Mouse (Mus musculus): ENCODE measurements at regions not wholly inside any gene's neighbourhood (a gene's known extent, or its start where the extent isn't known, plus 50 kb on each side); places are given as distances from the start of the nearest gene placed in this dataset.
A peak's percentile ranks its signal among the peaks of the same experiment; 100 is the strongest.

GRCm38 (mm10) chr4:70160525-70161224, 249.6 kb downstream of the Cdk5rap2 start:
- Histone ChIP-seq H3K27me3 (ENCODE audit: control insufficient read depth, insufficient read depth, low read length) (no peaks in the 10 kb centered on the region), H3K4me2 (ENCODE audit: low read depth, low read length) (no peak overlapping the region), H3K4me3 (ENCODE audit: low read depth, low read length) (no peak overlapping the region), H3K9ac (replicated peaks; ENCODE audit: low read length) (no peak overlapping the region), H3K9me3 (replicated peaks; ENCODE audit: control insufficient read depth, low read length) (no peaks in the 10 kb centered on the region), H3K4me1 (ENCODE audit: control insufficient read depth, insufficient read depth, low read length) (no peaks in the 10 kb centered on the region), H3K27ac (replicated peaks; ENCODE audit: low read depth, low read length) (no peak overlapping the region), H3K36me3 (replicated peaks; ENCODE audit: control insufficient read depth, insufficient read depth, low read depth, low read length) (no peaks in the 10 kb centered on the region)
- WGBS = 80% methylated on average over 1 of the region's 1 CpGs
- DNase-seq (ENCODE audit: low spot score) = no peak
- ATAC-seq (replicated peaks; ENCODE audit: insufficient number of reproducible peaks, low FRiP score, low TSS enrichment, low read depth) = no peak

DNA sequence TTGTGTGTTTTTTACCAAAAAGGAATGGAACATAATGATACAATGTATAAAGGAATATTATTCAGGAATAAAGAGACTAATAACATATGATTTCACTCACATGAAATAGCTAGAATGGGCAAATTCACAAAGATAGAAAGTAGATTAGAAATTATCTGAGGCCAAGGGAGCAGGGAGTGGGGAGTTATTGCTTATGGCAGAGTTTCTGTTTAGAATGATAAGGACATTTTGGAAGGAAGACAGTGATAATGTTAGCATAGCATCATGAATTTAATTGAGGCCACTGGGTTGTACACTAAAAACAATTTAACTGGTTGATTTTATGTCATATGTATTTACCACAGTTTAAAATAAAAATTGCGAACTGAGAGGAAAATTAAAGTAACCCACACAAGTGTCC, 250.2 kb downstream of the Cdk5rap2 start:
- Histone ChIP-seq H3K27me3 (ENCODE audit: control insufficient read depth, insufficient read depth, low read length) (no peaks in the 10 kb centered on the region), H3K4me3 (ENCODE audit: low read depth, low read length) (no peak overlapping the region), H3K4me1 (ENCODE audit: control insufficient read depth, insufficient read depth, low read length) (no peaks in the 10 kb centered on the region), H3K9me3 (replicated peaks; ENCODE audit: control insufficient read depth, low read length) (no peaks in the 10 kb centered on the region), H3K27ac (replicated peaks; ENCODE audit: low read depth, low read length) (no peak overlapping the region), H3K9ac (replicated peaks; ENCODE audit: low read length) (no peak overlapping the region), H3K4me2 (ENCODE audit: low read depth, low read length) (no peak overlapping the region), H3K36me3 (replicated peaks; ENCODE audit: control insufficient read depth, insufficient read depth, low read depth, low read length) (no peaks in the 10 kb centered on the region)
- ATAC-seq (replicated peaks; ENCODE audit: insufficient number of reproducible peaks, low FRiP score, low TSS enrichment, low read depth) (no peak), DNase-seq (ENCODE audit: low spot score) (no peak)
- WGBS = 83% methylated on average over 1 of the region's 1 CpGs

DNA sequence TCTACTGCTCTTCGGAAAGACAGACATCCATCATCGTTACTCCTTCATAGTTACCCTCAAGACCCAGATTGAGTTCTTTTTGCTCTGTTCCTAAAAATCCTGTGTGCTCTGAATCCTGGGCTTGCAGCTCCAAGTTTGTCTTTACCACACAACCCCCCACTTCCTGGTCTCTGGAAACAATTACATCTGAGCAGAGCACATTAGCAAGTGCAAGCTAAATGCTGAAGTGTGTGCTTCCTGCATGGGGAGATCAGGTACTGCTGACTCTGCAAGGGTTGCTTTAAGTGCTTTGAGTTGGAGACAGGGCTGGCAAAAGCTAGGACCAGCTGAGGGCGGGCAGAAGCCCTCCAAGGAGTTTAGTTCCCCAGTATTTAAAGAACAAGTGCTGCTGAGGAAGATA, 257.1 kb downstream of the Cdk5rap2 start:
- ATAC-seq (replicated peaks; ENCODE audit: insufficient number of reproducible peaks, low FRiP score, low TSS enrichment, low read depth) (peak; percentile 91), DNase-seq (ENCODE audit: low spot score) (peak; percentile 84)
- Histone ChIP-seq H3K4me1 (ENCODE audit: control insufficient read depth, insufficient read depth, low read length) (no peaks in the 10 kb centered on the region), H3K4me2 (ENCODE audit: low read depth, low read length) (no peak overlapping the region), H3K27me3 (ENCODE audit: control insufficient read depth, insufficient read depth, low read length) (no peaks in the 10 kb centered on the region), H3K27ac (replicated peaks; ENCODE audit: low read depth, low read length) (no peak overlapping the region), H3K4me3 (ENCODE audit: low read depth, low read length) (no peak overlapping the region), H3K36me3 (replicated peaks; ENCODE audit: control insufficient read depth, insufficient read depth, low read depth, low read length) (no peaks in the 10 kb centered on the region), H3K9me3 (replicated peaks; ENCODE audit: control insufficient read depth, low read length) (no peaks in the 10 kb centered on the region), H3K9ac (replicated peaks; ENCODE audit: low read length) (no peak overlapping the region)
- 38% methylated on average over 3 of the region's 3 CpGs for WGBS

GRCm38 (mm10) chr4:70109011-70109410, 301.2 kb downstream of the Cdk5rap2 start:
- Histone ChIP-seq H3K4me3 (ENCODE audit: low read depth, low read length) (no peak overlapping the region), H3K36me3 (replicated peaks; ENCODE audit: control insufficient read depth, insufficient read depth, low read depth, low read length) (no peaks in the 10 kb centered on the region), H3K4me2 (ENCODE audit: low read depth, low read length) (no peak overlapping the region), H3K9ac (replicated peaks; ENCODE audit: low read length) (no peak overlapping the region), H3K27ac (replicated peaks; ENCODE audit: low read depth, low read length) (no peak overlapping the region), H3K9me3 (replicated peaks; ENCODE audit: control insufficient read depth, low read length) (no peaks in the 10 kb centered on the region), H3K27me3 (ENCODE audit: control insufficient read depth, insufficient read depth, low read length) (no peaks in the 10 kb centered on the region), H3K4me1 (ENCODE audit: control insufficient read depth, insufficient read depth, low read length) (no peaks in the 10 kb centered on the region)
- no peak for ATAC-seq (replicated peaks; ENCODE audit: insufficient number of reproducible peaks, low FRiP score, low TSS enrichment, low read depth)
- DNase-seq (ENCODE audit: low spot score) = no peak

GRCm38 (mm10) chr4:70105776-70106175, 304.5 kb downstream of the Cdk5rap2 start:
- no peaks in the 10 kb centered on the region for H3K9me3 ChIP-seq (replicated peaks; ENCODE audit: control insufficient read depth, low read length)
- ATAC-seq (replicated peaks; ENCODE audit: insufficient number of reproducible peaks, low FRiP score, low TSS enrichment, low read depth) = no peak

DNA sequence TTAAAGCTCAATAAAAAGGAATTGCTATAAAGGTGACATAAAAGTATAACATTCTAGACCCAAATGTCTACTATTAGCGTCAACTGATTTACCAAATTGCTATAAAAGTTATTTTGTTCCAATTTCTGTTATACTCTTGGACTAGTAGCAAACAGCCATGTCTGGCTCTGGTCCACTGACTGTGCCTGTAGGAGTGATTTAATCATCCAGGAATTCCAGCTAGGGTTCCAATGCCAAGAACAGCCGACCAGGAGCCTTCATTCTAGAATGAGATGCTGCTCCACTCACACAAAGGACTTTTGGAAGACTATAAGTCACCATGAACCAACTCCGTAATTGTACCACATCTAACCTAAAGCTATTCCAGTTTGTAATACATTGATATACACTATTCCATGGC, 312.9 kb downstream of the Cdk5rap2 start:
- ATAC-seq (replicated peaks; ENCODE audit: insufficient number of reproducible peaks, low FRiP score, low TSS enrichment, low read depth) (no peak), DNase-seq (ENCODE audit: low spot score) (no peak)
- Histone ChIP-seq H3K27me3 (ENCODE audit: control insufficient read depth, insufficient read depth, low read length) (no peaks in the 10 kb centered on the region), H3K9ac (replicated peaks; ENCODE audit: low read length) (no peak overlapping the region), H3K9me3 (replicated peaks; ENCODE audit: control insufficient read depth, low read length) (no peaks in the 10 kb centered on the region), H3K4me1 (ENCODE audit: control insufficient read depth, insufficient read depth, low read length) (no peaks in the 10 kb centered on the region), H3K4me2 (ENCODE audit: low read depth, low read length) (no peak overlapping the region), H3K36me3 (replicated peaks; ENCODE audit: control insufficient read depth, insufficient read depth, low read depth, low read length) (no peaks in the 10 kb centered on the region), H3K27ac (replicated peaks; ENCODE audit: low read depth, low read length) (no peak overlapping the region), H3K4me3 (ENCODE audit: low read depth, low read length) (no peak overlapping the region)
- 81% methylated on average over 3 of the region's 3 CpGs for WGBS

More at GRCm38 (mm10) chr4:70105776-70106175, 304.5 kb downstream of the Cdk5rap2 start:
- Histone ChIP-seq H3K36me3 (replicated peaks; ENCODE audit: control insufficient read depth, insufficient read depth, low read depth, low read length) (no peaks in the 10 kb centered on the region), H3K4me3 (ENCODE audit: low read depth, low read length) (no peak overlapping the region), H3K27ac (replicated peaks; ENCODE audit: low read depth, low read length) (no peak overlapping the region), H3K4me2 (ENCODE audit: low read depth, low read length) (no peak overlapping the region), H3K4me1 (ENCODE audit: control insufficient read depth, insufficient read depth, low read length) (no peaks in the 10 kb centered on the region), H3K27me3 (ENCODE audit: control insufficient read depth, insufficient read depth, low read length) (no peaks in the 10 kb centered on the region), H3K9ac (replicated peaks; ENCODE audit: low read length) (no peak overlapping the region)
- DNase-seq (ENCODE audit: low spot score) = no peak
- WGBS = 88% methylated on average over 2 of the region's 2 CpGs

- no peaks in the 10 kb centered on the region for H3K36me3 ChIP-seq (replicated peaks; ENCODE audit: control insufficient read depth, insufficient read depth, low read depth, low read length)
- no peaks in the 10 kb centered on the region for H3K9me3 ChIP-seq (replicated peaks; ENCODE audit: control insufficient read depth, low read length)
- ATAC-seq (replicated peaks; ENCODE audit: insufficient number of reproducible peaks, low FRiP score, low TSS enrichment, low read depth) (no peak), DNase-seq (ENCODE audit: low spot score) (no peak)
- no peaks in the 10 kb centered on the region for H3K27me3 ChIP-seq (ENCODE audit: control insufficient read depth, insufficient read depth, low read length)
- H3K27ac ChIP-seq (replicated peaks; ENCODE audit: low read depth, low read length) = no peak overlapping the region
- H3K4me3 ChIP-seq (ENCODE audit: low read depth, low read length) = no peak overlapping the region
- no peaks in the 10 kb centered on the region for H3K4me1 ChIP-seq (ENCODE audit: control insufficient read depth, insufficient read depth, low read length)
- H3K4me2 ChIP-seq (ENCODE audit: low read depth, low read length) = no peak overlapping the region
- no peak overlapping the region for H3K9ac ChIP-seq (replicated peaks; ENCODE audit: low read length)
Observed at GRCm38 (mm10) chr4:70078206-70078605, 332.0 kb downstream of the Cdk5rap2 start.

- Histone ChIP-seq H3K4me3 (ENCODE audit: low read depth, low read length) (no peak overlapping the region), H3K27me3 (ENCODE audit: control insufficient read depth, insufficient read depth, low read length) (no peaks in the 10 kb centered on the region), H3K4me2 (ENCODE audit: low read depth, low read length) (no peak overlapping the region), H3K36me3 (replicated peaks; ENCODE audit: control insufficient read depth, insufficient read depth, low read depth, low read length) (no peaks in the 10 kb centered on the region), H3K9me3 (replicated peaks; ENCODE audit: control insufficient read depth, low read length) (no peaks in the 10 kb centered on the region), H3K27ac (replicated peaks; ENCODE audit: low read depth, low read length) (no peak overlapping the region), H3K9ac (replicated peaks; ENCODE audit: low read length) (no peak overlapping the region), H3K4me1 (ENCODE audit: control insufficient read depth, insufficient read depth, low read length) (no peaks in the 10 kb centered on the region)
- DNase-seq (ENCODE audit: low spot score) = no peak
- no peak for ATAC-seq (replicated peaks; ENCODE audit: insufficient number of reproducible peaks, low FRiP score, low TSS enrichment, low read depth)
- 94% methylated on average over 1 of the region's 1 CpGs for WGBS
Observed at GRCm38 (mm10) chr4:70062516-70062915, 347.7 kb downstream of the Cdk5rap2 start.
